Mouse (Mus musculus) ovary, postnatal 14 days (tissue): ENCODE measurements at regions not wholly inside any gene's neighbourhood (a gene's known extent, or its start where the extent isn't known, plus 50 kb on each side); places are given as distances from the start of the nearest gene placed in this dataset.

Experiments
- DNase-seq: peaks from one replicate; pipeline ENCODE4 v3.0.0; 2022; ENCODE audit warnings: low spot score

GRCm38 (mm10) chr14:9338220-9338619 is 672.2 kb upstream of the 4930452B06Rik start:
- no peak for DNase-seq

GRCm38 (mm10) chr14:9337107-9337506 is 671.1 kb upstream of the 4930452B06Rik start:
- no peak for DNase-seq

GRCm38 (mm10) chr14:9331593-9331992 is 665.6 kb upstream of the 4930452B06Rik start:
- DNase-seq: no peak

DNA sequence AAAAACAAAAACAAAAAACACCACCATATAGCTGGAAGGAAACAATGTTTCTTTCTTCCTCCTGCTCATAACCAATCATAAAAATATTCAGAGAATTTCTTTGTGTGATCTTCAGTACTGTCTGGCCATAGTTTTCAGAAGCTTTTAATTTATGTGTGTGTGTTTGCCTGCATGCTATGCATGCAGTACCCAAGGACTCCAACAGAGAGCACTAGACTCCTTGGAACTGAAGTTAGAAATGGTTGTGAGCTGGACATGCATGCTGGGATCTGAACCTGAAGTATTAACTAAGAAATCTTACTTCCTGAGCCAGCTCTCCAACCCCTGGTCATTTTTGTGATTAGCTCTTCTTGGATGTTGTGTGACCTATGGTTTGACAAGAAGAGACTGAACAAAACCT is 664.7 kb upstream of the 4930452B06Rik start:
- no peak for DNase-seq

- DNase-seq: no peak
These were observed 663.9 kb upstream of the 4930452B06Rik start for GRCm38 (mm10) chr14:9329839-9330485.

DNA sequence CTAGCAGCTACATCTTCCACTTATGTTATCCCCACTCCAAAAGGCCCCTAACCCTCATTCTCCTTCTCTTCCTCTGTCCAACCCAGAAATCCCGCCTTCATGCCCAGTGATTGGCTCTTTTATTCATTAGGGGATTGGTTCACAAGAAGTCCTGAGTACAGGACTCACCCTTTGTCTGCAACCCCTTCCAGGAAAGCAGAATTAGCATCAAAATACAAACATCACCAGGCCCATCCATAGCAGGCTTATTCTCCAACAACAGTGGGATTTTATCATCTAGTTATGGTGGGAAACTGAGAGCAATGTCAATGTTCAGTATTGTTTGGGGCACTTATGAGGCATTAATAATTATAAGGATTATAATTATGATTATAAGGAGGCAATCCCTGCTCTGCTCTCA is 661.3 kb upstream of the 4930452B06Rik start:
- no peak for DNase-seq

- DNase-seq: no peak
These were observed 653.8 kb upstream of the 4930452B06Rik start for GRCm38 (mm10) chr14:9319842-9320241.

DNA sequence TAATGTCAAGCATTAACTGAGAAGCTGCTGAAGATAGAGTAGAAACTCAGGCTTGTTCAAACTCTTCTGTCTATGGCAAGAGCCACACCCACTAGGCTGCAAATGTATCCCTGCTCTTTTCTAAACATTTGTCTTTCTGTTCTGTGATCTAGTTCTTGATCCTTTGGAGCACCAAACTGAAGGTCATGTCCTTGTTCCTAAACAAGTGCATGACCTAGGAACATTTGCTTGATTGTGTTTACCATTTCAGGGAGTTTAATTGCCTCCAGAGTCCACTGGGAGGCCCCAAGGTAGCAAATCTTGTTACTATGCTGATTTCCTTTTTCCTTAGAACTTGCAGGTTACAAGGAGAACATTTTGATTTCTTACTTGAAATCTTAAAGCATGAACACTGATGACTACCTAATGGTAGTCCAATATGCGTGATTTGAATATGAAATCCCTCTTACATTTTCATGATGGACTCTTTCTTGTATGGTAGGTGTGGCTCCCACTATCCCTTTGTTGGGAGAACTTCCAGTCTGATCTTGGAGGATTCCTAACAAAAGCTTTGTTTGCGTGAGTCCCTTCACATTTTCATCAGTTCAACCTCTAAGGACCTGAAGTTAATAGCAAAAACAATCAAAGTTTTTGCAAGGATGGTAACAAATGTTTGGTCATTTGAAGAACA is 652.9 kb upstream of the 4930452B06Rik start:
- DNase-seq: no peak

DNA sequence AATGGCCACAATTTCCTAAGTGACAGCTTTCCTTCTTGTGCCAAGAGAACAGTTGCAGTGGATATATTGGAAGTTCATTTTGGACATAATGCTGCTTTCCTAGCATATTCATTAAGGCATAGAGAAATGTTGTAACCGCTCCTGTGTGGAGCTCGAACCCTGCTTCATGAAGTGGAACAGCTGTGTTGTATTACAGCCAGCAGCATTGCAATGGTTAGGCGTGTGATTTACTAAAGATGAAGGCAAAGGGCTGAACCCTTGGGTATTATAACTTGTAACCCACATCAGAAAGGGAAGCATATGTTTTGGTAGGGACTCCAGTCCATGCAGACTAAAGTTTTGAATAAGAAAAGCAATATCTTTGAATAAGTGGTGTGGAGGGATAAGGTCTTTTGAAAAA is 649.2 kb upstream of the 4930452B06Rik start:
- no peak for DNase-seq

- DNase-seq: no peak
These were observed 630.1 kb upstream of the 4930452B06Rik start for GRCm38 (mm10) chr14:9296145-9296544.

DNA sequence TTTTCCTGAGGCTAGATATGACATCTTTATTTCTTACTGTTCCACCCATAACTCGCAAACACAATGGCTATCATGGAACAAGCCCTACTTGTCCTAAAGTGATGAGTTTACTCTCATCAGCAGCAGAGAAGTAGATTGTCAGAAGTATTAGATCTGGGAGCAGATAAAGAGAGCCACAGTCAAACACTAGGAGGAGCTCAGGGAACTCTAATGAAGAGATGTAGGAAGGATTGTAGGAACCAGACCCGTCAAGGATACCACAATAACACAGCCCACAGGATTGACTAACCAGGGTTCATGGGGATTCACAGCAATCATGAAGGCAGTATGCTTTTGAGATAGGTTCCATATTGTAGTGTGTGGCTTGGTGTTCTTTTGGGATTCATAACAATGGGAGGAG is 628.5 kb upstream of the 4930452B06Rik start:
- no peak for DNase-seq

DNA sequence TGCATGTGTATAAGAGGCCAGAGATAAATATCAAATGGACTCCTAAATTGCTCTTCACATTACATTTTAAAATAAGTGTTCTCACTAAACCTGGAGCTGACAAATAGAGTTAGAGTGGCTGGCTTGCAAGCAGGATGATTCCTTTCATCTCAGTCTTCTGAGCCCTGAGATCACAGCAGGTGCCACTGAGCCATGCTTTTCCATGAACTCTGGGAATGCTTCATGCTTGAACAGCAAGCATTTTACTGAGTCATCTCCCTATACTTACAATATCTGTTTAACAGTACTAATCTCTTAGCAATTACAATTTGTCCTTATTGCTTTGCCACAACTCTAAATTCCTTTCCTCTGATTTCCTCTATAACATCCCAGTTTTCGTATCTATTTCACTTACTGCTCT is 622.1 kb upstream of the 4930452B06Rik start:
- no peak for DNase-seq

DNA sequence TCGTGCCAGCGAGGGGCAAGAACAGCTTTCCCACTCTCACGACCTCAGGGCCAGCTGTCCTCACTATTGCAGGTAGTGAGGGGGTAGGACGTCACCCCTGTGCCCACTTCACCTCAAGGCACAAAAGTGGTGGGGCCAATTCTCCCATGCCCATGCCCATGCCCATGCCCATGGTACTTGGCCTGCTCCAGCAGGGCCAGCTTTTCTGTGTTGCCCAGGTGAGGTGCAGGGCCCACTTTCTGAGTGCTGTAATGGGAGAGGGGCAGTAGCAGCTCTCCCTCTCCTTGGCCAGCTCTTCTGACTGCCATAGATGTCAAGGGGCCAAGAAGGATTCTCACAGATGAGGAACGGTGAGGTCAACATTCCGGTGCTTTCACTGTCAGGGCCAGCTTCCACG is 619.6 kb upstream of the 4930452B06Rik start:
- no peak for DNase-seq

DNA sequence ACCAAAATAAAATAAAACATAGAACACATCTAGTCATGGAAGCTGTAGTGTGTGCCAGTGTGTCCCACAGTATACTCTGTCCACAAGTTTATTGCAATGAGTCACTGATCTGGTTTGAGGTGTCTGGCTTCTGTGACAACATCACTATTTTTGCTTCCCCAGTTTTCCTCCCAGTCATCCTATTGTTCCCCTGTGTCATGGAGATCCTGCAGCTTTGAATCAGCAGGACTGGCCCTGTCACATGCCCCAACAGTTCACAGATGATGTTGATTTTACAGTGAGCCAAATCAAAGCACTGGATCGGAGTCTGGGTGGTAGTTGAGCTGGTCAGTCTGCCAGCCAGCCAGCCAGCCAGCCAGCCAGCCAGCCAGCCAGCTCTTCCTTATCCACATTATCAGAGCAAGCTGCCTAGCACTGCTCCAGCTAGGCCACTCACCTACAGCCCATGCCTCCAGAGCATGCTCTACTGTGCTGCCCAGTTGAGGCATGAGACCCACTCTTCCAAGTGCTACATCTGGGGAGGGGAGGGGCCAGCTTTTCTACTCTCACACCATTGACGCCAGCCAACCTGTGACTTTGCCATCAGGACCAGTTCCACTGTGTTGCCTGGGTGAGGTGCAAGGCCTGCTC is 619.1 kb upstream of the 4930452B06Rik start:
- no peak for DNase-seq

GRCm38 (mm10) chr14:9267282-9268091 is 601.4 kb upstream of the 4930452B06Rik start:
- no peak for DNase-seq

- DNase-seq: no peak
These were observed 586.0 kb upstream of the 4930452B06Rik start for GRCm38 (mm10) chr14:9252017-9252416.

GRCm38 (mm10) chr14:9245266-9245665 is 579.2 kb upstream of the 4930452B06Rik start:
- no peak for DNase-seq

GRCm38 (mm10) chr14:9243336-9243735 is 577.3 kb upstream of the 4930452B06Rik start:
- DNase-seq: no peak

- no peak for DNase-seq
These were observed 576.1 kb upstream of the 4930452B06Rik start for GRCm38 (mm10) chr14:9242118-9242517.

GRCm38 (mm10) chr14:9227670-9228069 is 561.6 kb upstream of the 4930452B06Rik start:
- DNase-seq: no peak

GRCm38 (mm10) chr14:9200246-9200645 is 534.2 kb upstream of the 4930452B06Rik start:
- DNase-seq: no peak

DNA sequence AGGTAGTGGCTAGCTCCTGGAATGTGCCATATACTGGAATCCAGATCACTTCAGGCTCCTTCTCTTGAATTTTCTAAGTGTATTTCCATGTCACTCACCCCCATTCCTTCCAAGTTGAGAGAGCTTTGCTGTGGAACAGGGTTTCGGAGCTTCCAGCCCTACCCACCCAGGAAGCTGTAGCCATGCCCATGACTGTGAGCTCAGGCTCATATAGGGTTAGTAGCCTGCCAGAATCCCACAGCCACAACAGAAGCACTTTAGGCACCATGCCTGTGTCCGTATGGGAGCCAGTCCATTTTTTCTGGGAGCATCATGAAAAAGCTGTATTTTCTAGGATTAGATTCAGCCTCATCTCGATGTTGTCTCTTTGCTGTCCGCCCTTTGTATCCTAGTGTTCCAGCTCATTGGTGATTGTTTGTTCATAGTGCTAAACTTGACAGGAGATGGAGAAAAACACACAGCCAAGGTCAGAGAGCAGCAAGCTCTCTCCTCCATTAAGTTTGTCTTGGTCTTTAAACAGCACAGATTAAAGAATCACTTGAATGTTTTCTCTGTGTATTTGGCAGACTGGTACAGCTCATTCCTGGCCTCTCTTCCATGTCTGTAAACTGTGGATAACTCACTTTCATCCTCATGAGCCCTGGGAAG is 526.2 kb upstream of the 4930452B06Rik start:
- DNase-seq: no peak
